Mouse (Mus musculus) midbrain, embryonic 10.5 days (tissue): Measurements from ENCODE around the gene Rasal2. TPM values are rescaled to one million over a fixed set of nuclear protein-coding genes. Genes with fewer than 3 reads are reported as not detected.

Experiments used
- DNase-seq: peaks from one replicate; pipeline ENCODE4 v3.0.0-alpha.2; 2017; ENCODE audit warnings: low spot score
- H3K27ac ChIP-seq: fragments of 300-500 bp; sonication (generic); replicated peaks from 2 replicates; pipeline ENCODE4 v1.5.1; 2016; ENCODE audit warnings: mild to moderate bottlenecking
- H3K27me3 ChIP-seq: fragments of 300-500 bp; sonication (generic); 2 replicates; pipeline ENCODE4 v1.6.1; 2016; ENCODE audit warnings: low read depth, mild to moderate bottlenecking; ENCODE audit not compliant: poor library complexity, severe bottlenecking
- H3K36me3 ChIP-seq: fragments of 300-500 bp; sonication (generic); 2 replicates; pipeline ENCODE4 v1.6.1; 2016; ENCODE audit warnings: mild to moderate bottlenecking, moderate library complexity
- H3K4me1 ChIP-seq: fragments of 300-500 bp; sonication (generic); 2 replicates; pipeline ENCODE4 v1.6.1; 2016
- H3K4me3 ChIP-seq: fragments of 300-500 bp; sonication (generic); 2 replicates; pipeline ENCODE4 v1.5.1; 2016; ENCODE audit warnings: mild to moderate bottlenecking, moderate library complexity
- H3K9me3 ChIP-seq: fragments of 300-500 bp; sonication (generic); replicated peaks from 2 replicates; pipeline ENCODE4 v1.6.1; 2016; ENCODE audit warnings: mild to moderate bottlenecking
- WGBS: fragments of 180-500 bp; shearing (Covaris S2); methylation state at CpG from one replicate; pipeline ENCODE4 v1.1.7; 2016; 5-methylcytosine and 5-hydroxymethylcytosine counted together
- polyA plus RNA-seq: library from polyadenylated mRNA; unstranded; fragments of >200 nt; fragmentation: Nextera tagmentation; extraction: Ambion mirVana; gene quantifications from 2 replicates; pipeline ENCODE4 v1.2.1, GENCODE M21; 2016

Gene Rasal2
- polyA plus RNA-seq, 1 experiment from 2014 or later = 8.8 TPM

GRCm38 (mm10) chr1:157448164-157448804, 35.9 kb upstream of the Rasal2 start:
- no peaks in the 10 kb centered on the region for H3K36me3 ChIP-seq
- no peak overlapping the region for H3K4me3 ChIP-seq
- no peak for DNase-seq
- H3K4me1 ChIP-seq = peaks cover 77% of the 10 kb centered on the region
- peak overlapping the region; percentile 24 for H3K27ac ChIP-seq
- WGBS = 33% methylated on average over 7 of the region's 7 CpGs
- peaks cover 69% of the 10 kb centered on the region for H3K27me3 ChIP-seq
- H3K9me3 ChIP-seq = no peaks in the 10 kb centered on the region

GRCm38 (mm10) chr1:157447142-157447541, 34.7 kb upstream of the Rasal2 start:
- 55% methylated on average over 4 of the region's 4 CpGs for WGBS
- H3K4me3 ChIP-seq = no peak overlapping the region
- DNase-seq = no peak
- peaks cover 75% of the 10 kb centered on the region for H3K4me1 ChIP-seq
- no peaks in the 10 kb centered on the region for H3K36me3 ChIP-seq
- peaks cover 69% of the 10 kb centered on the region for H3K27me3 ChIP-seq
- no peaks in the 10 kb centered on the region for H3K9me3 ChIP-seq
- peak overlapping the region; percentile 43 for H3K27ac ChIP-seq

DNA sequence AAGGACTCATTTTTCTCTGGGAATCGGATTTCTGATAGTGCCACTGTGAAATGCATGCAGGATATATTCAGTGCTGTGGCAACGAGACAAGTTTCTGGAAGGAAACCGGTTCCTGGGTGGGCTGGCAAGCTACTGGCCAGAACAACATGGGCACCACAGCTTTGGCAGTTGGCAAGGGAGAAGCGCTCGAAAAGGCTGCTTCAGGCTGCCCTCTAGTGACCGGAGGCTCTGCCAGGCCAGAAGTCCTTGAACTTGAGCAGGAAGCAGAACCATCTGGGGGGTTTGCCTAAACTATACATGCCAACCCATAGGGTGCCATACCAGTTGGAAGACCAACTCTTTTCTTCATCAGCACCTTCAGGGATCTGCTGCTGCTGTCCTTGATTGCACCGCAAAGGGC, 33.9 kb upstream of the Rasal2 start:
- Histone ChIP-seq H3K4me3 (no peak overlapping the region), H3K4me1 (peaks cover 82% of the 10 kb centered on the region), H3K36me3 (no peaks in the 10 kb centered on the region), H3K9me3 (no peaks in the 10 kb centered on the region), H3K27me3 (peaks cover 66% of the 10 kb centered on the region), H3K27ac (peak overlapping the region; percentile 43)
- 75% methylated on average over 7 of the region's 7 CpGs for WGBS
- no peak for DNase-seq

- Histone ChIP-seq H3K27me3 (peaks cover 57% of the 10 kb centered on the region), H3K36me3 (no peaks in the 10 kb centered on the region), H3K4me1 (peaks cover 85% of the 10 kb centered on the region), H3K27ac (0 out of 2 replicates have a peak overlapping the region, but pooled peaks have one; percentile 20), H3K9me3 (no peaks in the 10 kb centered on the region), H3K4me3 (no peak overlapping the region)
- no peak for DNase-seq
- WGBS = 90% methylated on average over 6 of the region's 6 CpGs
Measured at GRCm38 (mm10) chr1:157445398-157445910, 33.1 kb upstream of the Rasal2 start.

GRCm38 (mm10) chr1:157444632-157445300, 32.4 kb upstream of the Rasal2 start:
- no peak for DNase-seq
- H3K9me3 ChIP-seq = no peaks in the 10 kb centered on the region
- 62% methylated on average over 13 of the region's 13 CpGs for WGBS
- H3K27me3 ChIP-seq = peaks cover 52% of the 10 kb centered on the region
- no peaks in the 10 kb centered on the region for H3K36me3 ChIP-seq
- H3K4me1 ChIP-seq = peaks cover 85% of the 10 kb centered on the region
- no peak overlapping the region for H3K4me3 ChIP-seq
- H3K27ac ChIP-seq = peak overlapping the region; percentile 90

- Histone ChIP-seq H3K9me3 (no peaks in the 10 kb centered on the region), H3K27ac (peak overlapping the region; percentile 90), H3K27me3 (peaks cover 44% of the 10 kb centered on the region), H3K4me3 (peak overlapping the region; percentile 32), H3K4me1 (peaks cover 87% of the 10 kb centered on the region), H3K36me3 (no peaks in the 10 kb centered on the region)
- 15% methylated on average over 19 of the region's 19 CpGs for WGBS
- no peak for DNase-seq
Measured at GRCm38 (mm10) chr1:157443723-157444561, 31.5 kb upstream of the Rasal2 start.

GRCm38 (mm10) chr1:157443026-157443722, 30.8 kb upstream of the Rasal2 start:
- WGBS = 10% methylated on average over 14 of the region's 14 CpGs
- H3K4me1 ChIP-seq = peaks cover 85% of the 10 kb centered on the region
- peak overlapping the region; percentile 90 for H3K27ac ChIP-seq
- peaks cover 36% of the 10 kb centered on the region for H3K27me3 ChIP-seq
- peak overlapping the region; percentile 32 for H3K4me3 ChIP-seq
- H3K9me3 ChIP-seq = no peaks in the 10 kb centered on the region
- H3K36me3 ChIP-seq = no peaks in the 10 kb centered on the region
- DNase-seq = peak; percentile 64

GRCm38 (mm10) chr1:157439973-157440641, 27.7 kb upstream of the Rasal2 start:
- Histone ChIP-seq H3K4me3 (peak overlapping the region; percentile 38), H3K27ac (peak overlapping the region; percentile 84), H3K36me3 (no peaks in the 10 kb centered on the region), H3K27me3 (peaks cover 9% of the 10 kb centered on the region), H3K9me3 (no peaks in the 10 kb centered on the region), H3K4me1 (peaks cover 65% of the 10 kb centered on the region)
- 1% methylated on average over 14 of the region's 14 CpGs for WGBS
- peak; percentile 82 for DNase-seq

DNA sequence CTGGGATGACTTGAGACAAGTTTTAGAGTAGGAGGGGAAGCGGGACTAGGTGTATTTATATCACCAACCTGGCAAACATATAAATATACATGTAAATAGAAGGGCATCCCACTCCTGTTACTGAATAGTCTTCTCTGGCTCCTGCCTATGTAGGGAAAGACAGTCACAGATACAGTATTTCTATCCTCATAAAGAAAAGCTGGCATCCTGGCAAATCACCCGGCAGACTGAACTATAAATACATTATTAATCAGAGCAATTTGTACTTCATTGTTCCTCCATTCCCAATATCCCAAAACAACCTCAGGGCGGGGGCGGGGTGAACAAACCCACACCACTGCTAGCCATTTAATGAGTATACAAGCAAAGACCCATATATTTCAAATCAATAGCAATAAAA, 26.7 kb upstream of the Rasal2 start:
- H3K27me3 ChIP-seq = no peaks in the 10 kb centered on the region
- peak overlapping the region; percentile 84 for H3K27ac ChIP-seq
- no peak for DNase-seq
- no peaks in the 10 kb centered on the region for H3K36me3 ChIP-seq
- no peak overlapping the region for H3K4me3 ChIP-seq
- WGBS = 85% methylated on average over 4 of the region's 4 CpGs
- H3K4me1 ChIP-seq = peaks cover 55% of the 10 kb centered on the region
- no peaks in the 10 kb centered on the region for H3K9me3 ChIP-seq

GRCm38 (mm10) chr1:157438290-157438689, 25.9 kb upstream of the Rasal2 start:
- H3K9me3 ChIP-seq = no peaks in the 10 kb centered on the region
- DNase-seq = no peak
- no peak overlapping the region for H3K4me3 ChIP-seq
- no peaks in the 10 kb centered on the region for H3K27me3 ChIP-seq
- H3K27ac ChIP-seq = peak overlapping the region; percentile 84
- H3K4me1 ChIP-seq = peaks cover 50% of the 10 kb centered on the region
- 92% methylated on average over 2 of the region's 2 CpGs for WGBS
- H3K36me3 ChIP-seq = no peaks in the 10 kb centered on the region

DNA sequence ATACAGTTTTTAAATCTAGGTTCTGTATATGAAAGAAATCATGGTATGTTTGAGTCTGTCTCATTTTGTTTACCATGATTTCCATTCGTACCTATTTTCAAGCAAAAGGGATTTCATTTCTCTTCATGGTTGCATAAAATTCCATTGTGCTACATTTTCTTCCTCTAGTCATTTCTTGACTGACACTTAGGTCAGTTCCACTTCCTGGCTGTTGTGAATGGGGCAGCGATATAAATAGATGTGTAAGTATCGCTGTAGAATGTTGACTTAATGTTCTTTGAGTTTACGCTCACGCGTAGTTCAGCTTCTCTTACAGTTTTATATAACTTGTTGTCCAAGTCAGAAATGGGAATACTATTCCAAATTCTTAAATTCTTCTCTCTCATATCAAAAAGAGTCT, 23.5 kb upstream of the Rasal2 start:
- DNase-seq = no peak
- no peak overlapping the region for H3K27ac ChIP-seq
- H3K4me1 ChIP-seq = peaks cover 30% of the 10 kb centered on the region
- 92% methylated on average over 6 of the region's 6 CpGs for WGBS
- no peaks in the 10 kb centered on the region for H3K36me3 ChIP-seq
- no peak overlapping the region for H3K4me3 ChIP-seq
- no peaks in the 10 kb centered on the region for H3K9me3 ChIP-seq
- H3K27me3 ChIP-seq = no peaks in the 10 kb centered on the region

DNA sequence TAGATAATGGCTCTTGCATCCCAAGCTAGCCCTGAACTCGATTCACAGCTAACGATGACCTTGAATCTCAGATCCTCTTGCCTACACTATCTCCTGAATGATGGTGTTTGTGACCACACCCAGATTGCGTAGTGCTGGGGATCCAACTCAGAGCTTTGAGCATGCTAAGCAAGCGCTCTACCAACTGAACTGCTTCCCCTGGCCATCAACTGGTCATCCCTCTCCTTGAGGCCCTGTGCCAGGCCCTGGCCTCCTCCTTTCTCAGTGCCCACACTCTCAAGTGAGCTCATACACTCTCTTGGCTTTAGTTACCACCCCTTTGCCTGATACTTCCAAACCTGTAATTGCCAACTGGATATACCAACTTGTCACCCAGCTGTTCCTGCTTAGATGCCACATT, 22.0 kb upstream of the Rasal2 start:
- H3K27ac ChIP-seq = no peak overlapping the region
- no peaks in the 10 kb centered on the region for H3K9me3 ChIP-seq
- H3K36me3 ChIP-seq = no peaks in the 10 kb centered on the region
- no peak overlapping the region for H3K4me3 ChIP-seq
- 91% methylated on average over 4 of the region's 4 CpGs for WGBS
- no peaks in the 10 kb centered on the region for H3K27me3 ChIP-seq
- H3K4me1 ChIP-seq = peaks cover 15% of the 10 kb centered on the region
- no peak for DNase-seq
